Mouse (Mus musculus) cerebellum, adult (tissue): ENCODE measurements around the gene Smap1.

Experiments used
- ATAC-seq: cut with Nextera tagmentation; 2 replicates; pipeline ENCODE4 v1.9.2; 2017; ENCODE audit warnings: mild to moderate bottlenecking, moderate library complexity, mixed read lengths; ENCODE audit not compliant: insufficient number of reproducible peaks, low FRiP score, low TSS enrichment

The Smap1 gene

DNA sequence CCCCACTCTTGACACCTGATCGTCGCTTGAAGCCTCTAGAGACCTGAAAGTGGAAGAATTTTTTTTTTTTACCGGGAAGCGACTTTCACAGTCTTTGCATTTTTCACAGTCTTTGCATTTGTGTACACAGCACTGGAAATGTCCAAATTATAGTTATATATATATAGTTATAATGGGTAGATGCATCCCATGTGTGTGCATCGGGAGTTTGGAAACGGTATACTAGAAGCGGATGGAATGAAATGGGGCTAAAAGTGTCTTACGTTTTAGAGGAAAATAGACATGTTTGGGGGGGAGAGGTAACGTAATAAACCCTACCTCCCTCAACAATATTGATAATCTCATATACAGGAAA lies 390 bp upstream of the Smap1 start:
- no peak for ATAC-seq

DNA sequence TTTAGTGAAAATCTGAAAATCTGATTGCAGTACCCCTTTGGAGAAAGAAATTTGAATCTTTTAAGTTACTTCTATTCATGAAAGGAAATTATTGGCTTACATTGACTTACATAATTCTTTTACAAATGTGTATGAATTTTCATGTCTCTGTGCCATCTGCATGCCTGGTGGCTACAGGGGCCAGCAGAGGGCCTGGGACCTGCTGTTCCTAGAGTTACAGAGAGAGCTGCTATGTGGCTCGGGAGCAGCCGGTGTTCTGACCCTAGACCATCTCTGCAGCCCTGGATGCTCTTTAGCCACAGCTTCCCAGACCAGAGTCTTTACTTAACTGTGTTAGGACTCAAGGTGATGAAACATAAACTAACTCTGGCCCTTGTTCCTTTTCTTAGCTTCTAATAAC lies 1.8 kb downstream of the Smap1 start:
- ATAC-seq, result peak; percentile 62; the same call in 1 of the 2 replicates

DNA sequence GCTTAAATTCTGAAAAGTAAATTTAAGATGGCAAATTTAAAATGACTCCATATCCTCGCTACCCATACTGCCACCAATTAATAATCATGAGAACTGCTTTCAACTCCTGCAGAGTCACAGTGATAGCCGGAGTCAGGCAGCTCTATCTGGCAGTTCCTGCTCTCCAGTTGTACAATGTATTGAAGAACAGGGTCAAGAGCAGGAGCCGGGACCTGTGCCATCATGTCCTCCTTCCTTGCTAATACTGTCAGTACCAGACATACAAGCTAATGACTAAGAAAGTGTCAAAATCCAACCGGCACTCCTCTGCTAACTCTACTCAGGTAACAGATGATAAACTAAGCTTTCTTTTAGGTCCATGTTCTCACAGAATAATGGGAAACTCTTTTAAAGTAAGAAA lies 3.0 kb downstream of the Smap1 start:
- ATAC-seq, result no peak

DNA sequence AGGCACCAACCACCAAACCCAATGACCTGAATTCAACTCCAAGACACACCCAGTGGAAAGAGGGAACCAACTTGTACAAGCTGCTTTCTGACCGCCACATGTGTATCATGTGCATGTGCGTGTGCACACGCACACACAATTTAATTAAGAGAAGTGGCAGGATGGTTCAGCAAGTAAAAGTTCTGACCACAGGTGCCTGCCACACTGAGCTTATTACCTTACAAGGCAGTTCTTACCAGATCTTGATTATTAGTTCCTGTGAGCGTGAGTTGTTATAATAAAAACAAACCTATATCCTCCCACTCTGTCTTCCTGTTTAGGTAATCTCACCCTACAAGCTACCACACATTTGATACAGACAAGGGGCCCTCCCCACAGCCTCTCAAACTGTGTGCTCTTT lies 6.6 kb downstream of the Smap1 start:
- ATAC-seq, result no peak

DNA sequence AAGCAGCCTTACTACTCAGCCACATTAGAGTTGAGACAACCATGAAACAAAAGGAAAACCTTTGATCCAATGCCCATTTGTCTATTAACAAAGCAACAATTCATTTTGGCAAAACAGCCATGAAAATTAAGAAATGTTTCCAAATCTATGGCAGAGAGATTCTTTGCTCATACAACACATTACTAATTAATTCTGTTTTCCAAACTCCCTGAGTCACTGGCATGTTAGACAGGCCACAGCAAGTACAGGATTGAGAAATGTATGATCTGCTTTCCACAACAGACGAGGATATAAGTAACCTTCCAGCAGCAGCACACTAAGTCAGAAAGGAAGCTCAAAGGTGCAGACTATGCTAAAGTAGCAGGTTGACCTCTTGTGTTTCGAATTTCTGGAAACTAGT lies 9.1 kb downstream of the Smap1 start:
- no peak for ATAC-seq

DNA sequence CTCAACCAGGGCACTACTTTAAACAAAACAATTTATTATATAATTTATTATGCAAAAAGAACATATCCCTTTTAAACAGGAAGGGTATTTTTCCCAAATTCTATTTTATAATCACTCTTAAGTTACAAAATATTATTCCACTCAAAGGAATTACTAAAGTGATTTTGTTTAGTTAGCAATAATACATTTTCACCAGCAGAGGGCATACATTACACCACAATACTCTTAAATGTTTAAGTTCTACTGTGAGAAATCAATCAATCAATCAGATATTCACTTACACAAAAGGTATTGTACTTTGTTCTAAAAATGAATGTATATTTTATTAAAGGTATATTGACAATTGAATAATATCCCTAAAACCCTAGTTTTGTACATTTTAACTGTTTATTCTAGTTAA lies 16.0 kb downstream of the Smap1 start:
- ATAC-seq, result no peak

DNA sequence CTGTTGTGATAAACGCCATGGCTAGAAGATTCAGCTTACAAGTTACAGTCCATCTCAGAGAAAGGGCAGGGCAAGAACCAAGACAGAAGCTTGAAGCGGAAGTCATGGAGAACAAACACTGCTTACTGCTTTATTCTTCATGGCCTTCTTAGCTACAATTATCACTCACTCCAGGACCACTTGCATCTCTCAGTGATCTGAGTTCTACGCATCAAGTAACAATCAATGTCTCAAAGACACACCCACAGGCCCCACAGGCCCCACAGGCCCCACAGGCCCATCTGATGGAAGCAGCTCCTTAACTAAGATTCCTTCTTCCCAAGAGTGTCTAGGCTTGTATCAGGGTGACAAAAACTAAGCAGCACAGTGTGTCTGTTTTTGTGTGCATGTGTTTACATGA lies 18.8 kb downstream of the Smap1 start:
- ATAC-seq, result no peak

DNA sequence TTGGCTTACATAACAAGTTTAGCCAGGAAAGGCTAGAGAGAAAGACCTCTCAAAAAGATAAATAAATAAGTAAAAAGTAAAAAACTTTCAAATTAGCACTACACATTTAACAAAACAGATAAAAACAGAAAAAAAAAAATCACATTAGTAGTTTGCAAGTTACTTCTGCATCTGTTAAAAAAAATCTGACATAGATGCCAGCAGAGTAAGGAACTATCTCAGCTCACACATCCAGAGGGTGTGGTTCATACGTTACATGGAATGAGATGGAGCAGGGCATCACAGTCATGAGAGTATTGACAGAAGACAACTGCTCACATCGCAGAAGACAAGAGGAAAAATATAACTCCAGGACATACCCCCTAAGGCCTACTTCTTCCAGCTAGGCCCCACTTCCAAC lies 19.4 kb downstream of the Smap1 start:
- no peak for ATAC-seq

DNA sequence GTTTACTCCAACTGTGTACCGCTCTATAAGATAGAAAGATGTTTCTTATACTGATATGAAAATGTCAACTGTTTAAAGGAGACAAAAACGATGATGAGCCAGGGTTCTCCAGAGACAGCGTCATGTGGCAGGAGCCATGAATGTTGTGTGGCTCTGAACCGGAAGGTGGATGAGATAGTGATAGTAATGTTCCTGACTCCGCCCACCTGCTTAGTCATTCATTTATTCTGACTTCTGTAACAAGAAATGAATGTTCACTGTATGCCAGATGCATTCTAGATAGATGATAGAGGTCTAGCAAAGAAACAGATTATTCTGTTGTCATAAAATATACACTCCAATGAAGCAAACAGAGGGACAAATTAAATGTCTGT lies 22.5 kb downstream of the Smap1 start:
- no peak for ATAC-seq

DNA sequence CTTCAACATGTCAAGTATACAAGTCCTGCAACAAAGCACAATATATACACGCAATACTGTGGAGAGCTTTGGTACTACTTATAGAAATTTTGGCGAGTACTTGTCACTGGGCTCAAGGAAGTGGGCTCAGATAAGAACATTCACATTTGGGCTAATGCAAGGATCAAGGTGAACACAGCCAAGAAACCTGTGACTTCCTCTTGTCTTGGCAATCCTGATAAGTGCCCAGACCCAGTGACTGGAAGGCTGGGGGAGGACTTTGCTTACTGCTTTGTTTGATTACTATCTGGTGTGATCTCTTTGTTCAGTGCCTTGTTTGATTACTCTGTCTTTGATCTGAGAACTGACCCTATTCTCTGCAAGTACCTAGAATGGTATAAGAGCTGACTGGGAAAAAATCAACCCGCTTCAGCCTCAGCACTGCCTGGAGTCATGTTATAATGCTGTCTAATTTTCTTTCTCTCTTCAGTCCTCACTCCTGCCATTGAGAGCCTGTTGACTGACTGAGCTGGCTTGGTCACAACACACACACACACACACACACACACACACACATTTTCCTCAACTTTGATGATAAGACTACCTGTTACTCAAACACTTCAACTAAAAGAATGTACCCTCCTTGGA lies 23.0 kb downstream of the Smap1 start:
- ATAC-seq, result no peak

DNA sequence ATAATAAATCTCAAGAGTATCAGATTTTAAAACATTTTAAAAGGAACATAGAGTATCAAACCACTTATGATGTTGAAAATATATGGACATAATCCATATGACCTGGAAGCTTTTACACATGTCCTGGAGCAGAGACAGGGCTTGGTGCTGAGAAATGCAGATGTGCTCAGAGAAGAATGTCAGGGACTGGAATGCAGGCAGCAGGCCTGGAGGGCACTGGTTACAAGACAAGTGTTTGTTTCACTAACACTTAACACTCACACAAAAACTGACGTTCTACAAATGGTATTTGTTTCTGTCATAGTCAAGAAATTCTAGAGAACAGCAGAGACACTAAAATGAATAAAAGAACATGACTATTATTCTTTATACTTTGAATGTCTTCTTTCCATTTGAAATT lies 30.0 kb downstream of the Smap1 start:
- no peak for ATAC-seq

DNA sequence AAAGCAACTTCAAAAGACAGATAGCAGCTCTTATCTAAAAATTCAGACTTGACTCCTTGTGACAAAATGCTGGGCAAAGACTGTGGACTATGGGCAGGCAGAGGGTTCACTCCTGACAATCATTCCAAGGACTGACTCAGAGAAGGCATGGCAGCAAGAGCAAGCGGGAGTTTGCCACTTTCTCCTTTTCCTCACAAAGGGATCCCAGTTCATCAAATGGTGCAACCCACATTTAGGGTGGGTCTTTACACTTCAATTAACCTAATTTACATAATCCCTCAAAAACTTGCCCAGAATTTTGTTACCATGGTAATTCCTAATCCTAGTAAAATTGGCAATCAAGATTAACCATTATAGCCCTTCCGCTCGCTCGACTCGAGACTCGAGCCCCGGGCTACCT lies 37.2 kb downstream of the Smap1 start:
- no peak for ATAC-seq

DNA sequence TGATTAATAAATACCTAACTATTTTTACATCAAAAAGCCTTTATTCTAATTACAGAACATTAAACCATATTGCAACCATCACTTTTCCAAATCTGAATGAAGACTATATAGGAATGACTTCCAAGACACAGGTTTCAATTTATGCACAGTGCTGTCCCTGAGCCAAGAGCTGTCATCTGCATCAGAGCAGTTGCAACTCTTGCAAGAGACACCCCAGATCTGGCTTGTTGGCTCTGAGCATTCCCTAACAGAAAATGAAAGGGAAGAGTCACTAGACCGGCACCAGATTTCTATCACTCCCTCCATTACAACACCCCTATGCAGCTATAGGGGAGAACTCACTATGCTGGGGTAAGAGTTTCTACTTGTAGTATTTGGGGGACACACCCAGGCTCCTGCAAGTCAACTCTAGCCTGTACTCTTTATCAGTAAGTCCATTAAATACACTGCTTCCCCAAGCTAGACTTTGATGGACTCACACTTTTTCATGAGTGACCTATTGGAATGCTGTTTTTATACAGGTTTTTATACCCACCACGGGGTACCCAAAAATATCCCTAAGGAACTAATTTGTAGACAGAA lies 37.9 kb downstream of the Smap1 start:
- 0 out of 2 replicates have a peak, but pooled peaks have one; percentile 40 for ATAC-seq

DNA sequence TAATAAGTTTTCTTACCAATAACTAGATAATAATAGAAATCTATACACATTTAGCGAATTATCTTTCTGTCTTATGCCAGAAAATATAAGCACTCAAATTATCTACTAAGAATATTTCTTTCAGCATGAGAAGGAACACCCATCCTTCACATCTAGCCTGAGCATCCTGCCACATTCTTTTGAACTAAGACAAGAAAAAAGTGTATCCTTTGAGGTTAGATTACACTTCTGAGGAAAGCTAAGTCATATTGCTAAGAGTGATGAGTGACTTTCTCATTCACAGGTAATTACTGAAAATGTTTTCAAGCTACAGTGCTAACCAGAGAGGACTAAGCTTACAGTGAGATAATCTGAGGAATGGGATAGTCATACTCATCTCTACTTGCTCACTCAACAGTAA lies 39.4 kb downstream of the Smap1 start:
- ATAC-seq, result no peak

DNA sequence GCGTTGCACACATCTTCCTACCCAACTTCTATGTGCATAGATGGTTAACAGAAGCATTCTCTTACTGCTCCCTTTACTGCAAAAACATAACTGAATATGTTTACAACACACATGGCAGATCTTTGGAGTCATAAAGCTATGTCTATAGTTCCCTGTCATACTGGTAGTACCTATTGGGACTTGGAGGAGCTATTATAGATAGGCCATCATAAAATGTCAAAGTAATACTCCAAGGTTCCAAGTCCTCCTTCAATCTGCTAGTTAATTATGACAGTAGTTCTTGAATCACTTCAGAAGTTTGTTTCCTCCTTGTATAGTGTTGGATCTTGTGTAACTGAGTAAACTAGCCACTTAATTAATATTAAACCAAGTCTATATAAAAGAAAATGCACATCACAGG lies 49.9 kb downstream of the Smap1 start:
- ATAC-seq, result no peak

DNA sequence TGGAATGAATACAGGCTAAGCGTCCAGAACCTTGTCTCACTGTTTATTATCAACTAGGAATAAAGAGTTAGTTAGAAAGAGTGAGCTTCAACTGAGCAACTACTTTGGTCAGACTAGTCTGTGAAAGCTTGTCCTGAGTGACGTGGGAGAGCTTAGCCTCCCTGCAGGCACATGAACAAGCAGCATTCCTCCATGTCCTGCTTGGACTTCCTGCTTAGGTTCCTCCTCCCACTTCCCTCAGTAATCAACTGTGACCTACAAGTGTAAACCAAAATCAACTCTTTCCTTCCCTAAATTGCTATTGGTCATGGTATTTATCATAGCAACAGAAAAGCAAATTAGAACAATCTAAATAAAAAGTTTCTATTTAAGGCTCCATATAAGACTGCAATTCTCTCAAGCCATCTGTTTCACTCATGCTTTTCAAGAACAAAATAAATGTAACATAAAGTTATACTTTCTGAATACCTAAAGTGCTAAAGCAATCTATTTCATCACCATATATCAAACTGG lies 54.7 kb downstream of the Smap1 start:
- no peak for ATAC-seq

DNA sequence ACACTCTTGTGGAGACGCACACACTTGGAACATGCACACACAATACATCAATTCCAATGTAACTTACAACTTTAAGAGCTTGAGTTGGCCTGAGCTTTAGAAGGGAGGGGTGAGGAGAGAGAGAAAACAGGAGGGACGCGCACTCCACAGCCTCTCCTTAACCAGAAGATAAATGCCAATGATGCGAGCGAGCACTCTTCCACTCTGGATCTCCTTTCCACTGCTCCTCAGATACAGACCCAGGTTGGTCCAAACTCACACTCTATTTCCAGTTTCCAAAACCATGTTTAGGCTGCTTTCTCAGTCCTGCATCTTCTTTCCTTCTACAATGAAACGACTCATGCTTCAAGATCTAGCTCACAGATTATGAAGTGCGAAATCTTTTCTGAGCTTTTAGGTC lies 56.6 kb downstream of the Smap1 start:
- no peak for ATAC-seq

DNA sequence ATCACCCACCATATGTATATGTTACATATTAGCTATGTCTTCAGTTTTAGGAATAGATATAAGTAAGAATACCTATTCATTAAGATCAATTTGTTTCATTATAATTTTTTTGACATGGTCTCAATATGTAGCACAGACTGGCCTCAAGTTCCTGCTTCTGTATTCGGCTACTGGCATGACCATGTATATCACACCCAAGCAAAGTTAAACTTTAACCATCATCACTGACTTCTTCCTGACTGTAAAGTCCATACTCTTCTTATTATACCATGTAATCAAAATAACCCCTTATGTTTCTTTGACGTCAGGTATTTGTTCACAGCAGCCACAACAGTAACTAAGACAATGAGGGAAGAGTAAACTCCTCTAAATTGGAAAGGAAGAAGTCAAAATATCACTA lies 61.2 kb downstream of the Smap1 start:
- ATAC-seq, result no peak

DNA sequence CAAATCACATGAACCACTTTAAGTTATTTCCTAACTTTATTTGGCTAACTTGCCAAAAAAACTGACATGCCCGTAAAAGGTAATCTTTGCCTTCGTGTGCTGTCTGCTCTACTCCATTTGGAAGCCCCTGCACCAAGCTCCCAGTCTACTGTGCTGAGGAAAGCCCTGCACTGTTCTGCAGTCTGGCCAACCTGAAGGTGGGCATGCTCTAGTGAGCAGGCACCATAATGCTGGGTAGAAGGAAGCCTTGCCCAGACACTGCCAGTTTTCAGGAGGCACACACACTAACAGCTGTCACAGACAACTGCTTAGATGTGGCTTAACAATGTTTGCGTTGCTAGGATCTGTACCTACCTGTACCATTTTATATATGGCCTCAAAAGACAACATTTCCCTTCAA lies 66.5 kb downstream of the Smap1 start:
- no peak for ATAC-seq

DNA sequence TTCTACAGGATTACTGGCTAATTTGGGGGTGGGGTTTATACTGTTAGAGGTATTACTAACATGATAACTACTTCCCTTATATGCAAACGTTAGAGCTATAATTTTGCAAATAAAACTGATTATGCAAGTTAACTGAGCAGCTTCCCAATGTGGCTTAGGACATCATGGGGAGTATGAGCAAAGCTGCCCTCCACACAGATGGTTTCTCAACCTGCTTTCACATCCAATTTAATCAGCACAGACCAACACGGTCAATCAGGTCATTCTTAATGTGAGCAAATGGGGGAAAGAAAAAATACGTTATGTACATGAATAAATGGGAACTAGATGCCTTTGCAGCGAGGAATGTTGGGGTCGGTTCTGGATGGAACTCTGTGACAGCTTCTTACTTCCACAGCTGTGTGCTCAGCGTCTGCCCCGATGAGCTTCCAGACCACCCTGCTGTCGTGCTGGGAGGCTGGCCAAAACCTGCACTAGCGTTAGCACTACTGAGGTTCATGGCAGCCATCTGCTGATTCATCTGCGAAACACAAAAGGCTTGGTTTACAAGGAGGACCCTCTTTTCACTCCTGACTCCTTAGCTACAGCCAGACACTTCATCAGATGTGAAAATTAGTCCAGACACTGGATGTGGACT lies 76.0 kb downstream of the Smap1 start:
- peak; percentile 79 for ATAC-seq

DNA sequence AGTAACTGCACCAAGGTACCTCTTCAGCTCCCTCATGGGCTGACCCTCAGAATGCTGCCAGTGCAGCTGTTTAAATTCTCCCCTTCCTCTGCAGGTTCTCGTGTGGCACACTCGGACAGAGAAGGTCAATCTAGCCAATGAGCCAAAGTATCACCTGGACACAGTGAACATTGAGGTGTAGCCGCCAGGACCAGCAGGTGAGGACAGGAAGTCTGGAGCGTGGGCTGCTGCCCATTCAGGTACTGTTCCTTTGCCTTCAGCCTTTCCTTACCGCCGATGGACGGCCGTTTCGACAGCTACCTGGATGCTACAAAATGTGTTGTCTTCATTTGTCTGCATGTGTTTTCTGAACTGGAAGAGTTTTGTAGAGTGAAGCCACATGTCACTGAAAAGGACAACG lies 77.1 kb downstream of the Smap1 start:
- ATAC-seq, result no peak

DNA sequence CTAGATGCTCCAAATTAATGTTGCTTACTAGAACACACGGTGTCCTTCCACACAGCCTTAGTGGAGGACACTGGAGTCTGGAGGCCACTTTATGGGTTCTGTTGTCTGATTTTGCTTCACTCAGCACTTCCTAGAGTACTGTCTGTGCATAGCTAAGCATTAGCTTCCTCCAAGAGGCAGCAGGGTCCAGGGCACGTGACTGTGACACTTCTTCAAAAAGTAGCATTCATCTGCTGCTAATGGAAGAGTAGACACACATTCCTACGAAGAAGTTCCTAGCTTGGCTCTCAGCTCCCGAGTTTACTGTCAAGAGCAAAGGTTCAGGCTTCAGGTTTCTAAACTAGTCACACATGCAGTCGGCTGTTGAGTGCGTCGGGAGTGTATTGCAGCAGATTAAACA lies 78.3 kb downstream of the Smap1 start:
- ATAC-seq, result no peak
